Mouse (Mus musculus): ENCODE data around the gene Senp6.

GRCm38 (mm10) chr9:80167089-80167488, 100.4 kb downstream of the Senp6 start:
- TF ChIP-seq CTCF (IDR thresholded peaks at IDR 0.05; ENCODE audit: extremely low read depth, insufficient read depth, insufficient read length, insufficient replicate concordance) (no peak), POLR2A (IDR thresholded peaks at IDR 0.05; ENCODE audit: low read depth, low read length) (no peak)
